In the genomic region with DNA sequence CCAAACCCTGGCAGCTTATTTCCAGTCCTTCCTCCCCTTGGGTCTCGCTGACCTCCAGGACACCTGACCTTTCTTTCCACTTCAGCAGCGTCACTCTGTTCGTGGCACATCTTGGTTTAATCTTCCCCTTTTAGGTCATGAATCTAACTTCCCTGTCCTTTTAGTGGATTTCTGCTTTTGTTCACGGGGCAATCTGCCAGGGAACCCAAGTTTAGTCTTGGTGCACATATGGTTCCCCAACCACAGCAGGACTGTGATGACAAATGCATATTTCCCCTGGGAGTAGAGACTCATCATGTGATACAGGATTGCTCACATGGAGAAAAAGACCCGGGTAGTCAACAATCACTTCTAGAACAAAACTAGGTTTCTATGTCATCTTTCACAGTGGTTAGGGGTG, we compare ENCODE assay signal across 10 mouse cellular contexts.
A peak's percentile ranks its signal among the peaks of the same experiment; 100 is the strongest.
DNase-seq lines count a peak whose midpoint lies in the region; TF ChIP-seq lines count a peak whose summit lies in the region.
"Had no signal": no experiment of that assay in that cellular context is flagged by ENCODE, and none has a peak within 500 bp of the region (broad histone marks: within the 10 kb centered on the region; RNA-seq: fewer than 3 reads in every experiment).

No protein-coding gene starts in this region.

- TF ChIP-seq POLR2A in MEL (IDR thresholded peaks at IDR 0.05; ENCODE audit: control insufficient read depth in 1 of 2, insufficient read depth in 1 of 2, low read depth in 1 of 2, low read length in 2 of 2, poor library complexity in 1 of 2): no peak

- no peak for TF ChIP-seq EP300 in MEL (IDR thresholded peaks at IDR 0.05; ENCODE audit: low read depth in 1 of 2, low read length in 2 of 2)

- H3K36me3 ChIP-seq in heart, embryonic 10.5 days: no peaks in the 10 kb centered on the region
- H3K36me3 ChIP-seq in MEL (ENCODE audit: control insufficient read depth in 1 of 2, insufficient read depth in 2 of 2, low read length in 2 of 2): no peaks in the 10 kb centered on the region
- no peaks in the 10 kb centered on the region for H3K36me3 ChIP-seq in midbrain, embryonic 10.5 days
- H3K36me3 ChIP-seq: hindbrain, embryonic 15.5 days; stomach, embryonic 15.5 days had no signal

- 0 out of 2 replicates have a peak, but pooled peaks cover 2% of the 10 kb centered on the region for H3K4me1 ChIP-seq in heart, embryonic 10.5 days
- H3K4me1 ChIP-seq in MEL (ENCODE audit: control insufficient read depth in 1 of 2, insufficient read depth in 2 of 2, low read length in 2 of 2): no peaks in the 10 kb centered on the region
- no peaks in the 10 kb centered on the region for H3K4me1 ChIP-seq in midbrain, embryonic 10.5 days

- no peak overlapping the region for H3K27ac ChIP-seq in heart, embryonic 10.5 days
- H3K27ac ChIP-seq in MEL (ENCODE audit: control insufficient read depth, low read depth, low read length): no peak overlapping the region
- no peak overlapping the region for H3K27ac ChIP-seq in midbrain, embryonic 10.5 days (replicated peaks)
- H3K27ac ChIP-seq: hindbrain, embryonic 15.5 days; stomach, embryonic 15.5 days had no signal

- no peaks in the 10 kb centered on the region for H3K79me2 ChIP-seq in MEL (ENCODE audit: control insufficient read depth, insufficient read depth, low read length, poor library complexity)

- DNase-seq in heart, adult 18-20 months: peak; percentile 54 to 82
- DNase-seq in heart, embryonic 10.5 days (ENCODE audit: low spot score): no peak
- DNase-seq in MEL (ENCODE audit: low read depth, low spot score): peak; percentile 19
- peak; percentile 22 to 47 for DNase-seq in heart, postnatal 14 days
- peak; percentile 42 for DNase-seq in lung, postnatal 25 days (ENCODE audit: low spot score)
- no peak for DNase-seq in retina, embryonic 14.5 days (ENCODE audit: low spot score)
- DNase-seq in spleen, postnatal 10 days (ENCODE audit: low spot score in 2 of 2): no peak
- DNase-seq in midbrain, embryonic 10.5 days (ENCODE audit: low spot score): no peak

- intact Hi-C loops in heart, postnatal 14 days (cut with DNase I): no loop called here

- TF ChIP-seq RAD21 in MEL (IDR thresholded peaks at IDR 0.05; ENCODE audit: low read depth, low read length): no peak

- no peak for TF ChIP-seq CTCF in MEL (IDR thresholded peaks at IDR 0.05 in 2 of 3, conservative IDR thresholded peaks at IDR 0.05 in 1 of 3; ENCODE audit: control insufficient read depth in 1 of 3, insufficient read depth in 1 of 3, low read depth in 2 of 3, low read length in 3 of 3, poor library complexity in 1 of 3, severe bottlenecking in 1 of 3)

- no peaks in the 10 kb centered on the region for H3K27me3 ChIP-seq in heart, embryonic 10.5 days (ENCODE audit: insufficient read depth, poor library complexity, severe bottlenecking)
- H3K27me3 ChIP-seq in MEL (ENCODE audit: control insufficient read depth in 1 of 2, insufficient read depth in 2 of 2, low read length in 2 of 2): no peaks in the 10 kb centered on the region
- no peaks in the 10 kb centered on the region for H3K27me3 ChIP-seq in midbrain, embryonic 10.5 days (ENCODE audit: low read depth, poor library complexity, severe bottlenecking)
- H3K27me3 ChIP-seq: hindbrain, embryonic 15.5 days; stomach, embryonic 15.5 days had no signal

- no peak overlapping the region for H3K4me3 ChIP-seq in heart, embryonic 10.5 days
- no peak overlapping the region for H3K4me3 ChIP-seq in MEL (ENCODE audit: control insufficient read depth in 1 of 2, insufficient read depth in 1 of 2, low read depth in 2 of 2, low read length in 2 of 2)
- no peak overlapping the region for H3K4me3 ChIP-seq in midbrain, embryonic 10.5 days
- H3K4me3 ChIP-seq: hindbrain, embryonic 15.5 days; stomach, embryonic 15.5 days had no signal

- 78% methylated on average over 5 of the region's 5 CpGs for WGBS in heart, embryonic 10.5 days
- 68% methylated on average over 5 of the region's 5 CpGs for WGBS in midbrain, embryonic 10.5 days

- no peaks in the 10 kb centered on the region for H3K9me3 ChIP-seq in heart, embryonic 10.5 days
- H3K9me3 ChIP-seq in MEL (replicated peaks; ENCODE audit: insufficient read depth, low read length): no peaks in the 10 kb centered on the region
- 0 out of 2 replicates have a peak, but pooled peaks cover 3% of the 10 kb centered on the region for H3K9me3 ChIP-seq in midbrain, embryonic 10.5 days (replicated peaks)
- H3K9me3 ChIP-seq: hindbrain, embryonic 15.5 days; stomach, embryonic 15.5 days had no signal

- no peak overlapping the region for H3K9ac ChIP-seq in MEL (ENCODE audit: control insufficient read depth, low read depth, low read length, poor library complexity, severe bottlenecking)
- H3K9ac ChIP-seq: hindbrain, embryonic 15.5 days; stomach, embryonic 15.5 days had no signal

TF ChIP-seq in MEL, 35 proteins besides CTCF, POLR2A, EP300 and RAD21:
- TF ChIP-seq USF1 (IDR thresholded peaks at IDR 0.05; ENCODE audit: low read depth, low read length) (no peak), MYC (IDR thresholded peaks at IDR 0.05; ENCODE audit: low read depth, low read length) (no peak), POLR2AphosphoS5 (IDR thresholded peaks at IDR 0.05; ENCODE audit: borderline replicate concordance, low read depth, low read length) (no peak)

Comparison
In these comparisons a context has a peak if more than half of its experiments do, and no peak if none do; other contexts are left out.
1. DNase-seq: peak in heart, adult 18-20 months (2 of 2), MEL (single experiment), heart, postnatal 14 days (2 of 2) and lung, postnatal 25 days (single experiment); none in heart, embryonic 10.5 days (single experiment), retina, embryonic 14.5 days (single experiment), spleen, postnatal 10 days (0 of 2) and midbrain, embryonic 10.5 days (single experiment).